Comparison of ENCODE assay signal across 8 mouse cellular contexts in genomic region chr6:6955764-6956561, GRCm38 (mm10). TPM values are rescaled to one million over a fixed set of nuclear protein-coding genes. Genes with fewer than 3 reads are reported as not detected.
DNase-seq lines count a peak whose midpoint lies in the region; ATAC-seq and TF ChIP-seq lines count a peak whose summit lies in the region.

Gene Sdhaf3 (plus strand): TSS chr6:6956004.

- WGBS in heart, embryonic 11.5 days (ENCODE audit: insufficient replicate concordance), result under 1% methylated on average over 52 of the region's 52 CpGs
- WGBS in kidney, embryonic 16.5 days, result under 1% methylated on average over 52 of the region's 52 CpGs
- under 1% methylated on average over 52 of the region's 52 CpGs for WGBS in liver, adult 2 months

- H3K9ac ChIP-seq in heart, embryonic 11.5 days (ENCODE audit: low read depth, low read length), result peak within 1 kb of the TSS; percentile 72
- H3K9ac ChIP-seq in kidney, embryonic 16.5 days (replicated peaks; ENCODE audit: low read length), result peak within 1 kb of the TSS; percentile 85
- H3K9ac ChIP-seq in liver, adult 2 months (ENCODE audit: low read depth, low read length), result peak within 1 kb of the TSS; percentile 77

- TF ChIP-seq POLR2A in brain, embryonic 14.5 days (IDR thresholded peaks at IDR 0.05; ENCODE audit: borderline replicate concordance, extremely low read depth, insufficient read depth, insufficient read length, poor library complexity, severe bottlenecking), result peak; percentile 53; the same call in 1 of the 2 replicates
- no peak for TF ChIP-seq POLR2A in liver, adult 2 months (IDR thresholded peaks at IDR 0.05; ENCODE audit: extremely low read depth, insufficient read depth, low read length)
- TF ChIP-seq POLR2A in myocyte (IDR thresholded peaks at IDR 0.05; ENCODE audit: insufficient read length, low read depth), result peak; percentile 81

- H3K36me3 ChIP-seq in C2C12 (ENCODE audit: control insufficient read depth, insufficient read depth) (no peaks in the 10 kb centered on the region), myocyte (ENCODE audit: control insufficient read depth, insufficient read depth) (no peaks in the 10 kb centered on the region)
- H3K36me3 ChIP-seq in erythroblast, embryonic 14.5 days (ENCODE audit: control insufficient read depth), result no peaks in the 10 kb centered on the region
- H3K36me3 ChIP-seq in heart, embryonic 11.5 days (ENCODE audit: control insufficient read depth, insufficient read depth, low read length), result no peaks in the 10 kb centered on the region
- no peaks in the 10 kb centered on the region for H3K36me3 ChIP-seq in kidney, embryonic 16.5 days (ENCODE audit: insufficient read depth, low read length)
- H3K36me3 ChIP-seq in liver, adult 2 months (ENCODE audit: control insufficient read depth, insufficient read depth, low read length), result no peaks in the 10 kb centered on the region
- no peaks in the 10 kb centered on the region for H3K36me3 ChIP-seq in splenic B cell, adult 2 months (ENCODE audit: control insufficient read depth, insufficient read depth, low read length, poor library complexity, severe bottlenecking)

- no peaks in the 10 kb centered on the region for H3K79me2 ChIP-seq in C2C12 (ENCODE audit: control insufficient read depth, insufficient read depth)
- no peaks in the 10 kb centered on the region; the same call in 1 of the 2 replicates for H3K79me2 ChIP-seq in liver, adult 2 months (ENCODE audit: control insufficient read depth, insufficient read depth, low read length)
- H3K79me2 ChIP-seq in myocyte (ENCODE audit: control insufficient read depth, insufficient read depth), result no peaks in the 10 kb centered on the region

- peak within 1 kb of the TSS; percentile 85 for H3ac ChIP-seq in C2C12 (ENCODE audit: control insufficient read depth, insufficient read length, low read depth)
- peak within 1 kb of the TSS; percentile 36 for H3ac ChIP-seq in myocyte (ENCODE audit: control insufficient read depth, insufficient read length)

- H3K27me3 ChIP-seq in C2C12 (ENCODE audit: control insufficient read depth, insufficient read depth, insufficient read length), result no peaks in the 10 kb centered on the region
- H3K27me3 ChIP-seq in erythroblast, embryonic 14.5 days (ENCODE audit: control insufficient read depth), result no peaks in the 10 kb centered on the region
- H3K27me3 ChIP-seq in heart, embryonic 11.5 days (ENCODE audit: control insufficient read depth, insufficient read depth, low read length), result no peaks in the 10 kb centered on the region
- H3K27me3 ChIP-seq in kidney, embryonic 16.5 days (ENCODE audit: insufficient read depth, low read length), result no peaks in the 10 kb centered on the region
- H3K27me3 ChIP-seq in liver, adult 2 months (ENCODE audit: control insufficient read depth, insufficient read depth, low read length), result no peaks in the 10 kb centered on the region
- H3K27me3 ChIP-seq in myocyte (ENCODE audit: control insufficient read depth, insufficient read depth, insufficient read length), result no peaks in the 10 kb centered on the region
- H3K27me3 ChIP-seq in splenic B cell, adult 2 months (ENCODE audit: control insufficient read depth, insufficient read depth, low read length, poor library complexity, severe bottlenecking), result no peaks in the 10 kb centered on the region

- no peaks in the 10 kb centered on the region for H3K79me3 ChIP-seq in C2C12 (ENCODE audit: low read depth)

- peak within 1 kb of the TSS; percentile 69 for H3K4me3 ChIP-seq in C2C12 (ENCODE audit: insufficient read depth, poor library complexity, severe bottlenecking)
- H3K4me3 ChIP-seq in erythroblast, embryonic 14.5 days (replicated peaks), result peak within 1 kb of the TSS; percentile 74
- peak within 1 kb of the TSS; percentile 64 for H3K4me3 ChIP-seq in heart, embryonic 11.5 days (ENCODE audit: low read depth, low read length)
- H3K4me3 ChIP-seq in kidney, embryonic 16.5 days (ENCODE audit: low read length), result peak within 1 kb of the TSS; percentile 82
- peak within 1 kb of the TSS; percentile 79 for H3K4me3 ChIP-seq in liver, adult 2 months (ENCODE audit: insufficient read depth, low read depth, low read length)
- peak within 1 kb of the TSS; percentile 86 for H3K4me3 ChIP-seq in myocyte

- peak within 1 kb of the TSS; percentile 70 for H3K4me2 ChIP-seq in heart, embryonic 11.5 days
- H3K4me2 ChIP-seq in kidney, embryonic 16.5 days (replicated peaks; ENCODE audit: low read depth, low read length), result peak within 1 kb of the TSS; percentile 82
- peak within 1 kb of the TSS; percentile 94 for H3K4me2 ChIP-seq in myocyte (ENCODE audit: low read depth)

- H3K4me1 ChIP-seq in erythroblast, embryonic 14.5 days (ENCODE audit: control insufficient read depth), result peaks cover 12% of the 10 kb centered on the region
- no peaks in the 10 kb centered on the region for H3K4me1 ChIP-seq in heart, embryonic 11.5 days (ENCODE audit: control insufficient read depth, insufficient read depth, low read length)
- peaks cover 6% of the 10 kb centered on the region for H3K4me1 ChIP-seq in kidney, embryonic 16.5 days (ENCODE audit: insufficient read depth, low read length)
- H3K4me1 ChIP-seq in liver, adult 2 months (ENCODE audit: control insufficient read depth, insufficient read depth, low read length), result no peaks in the 10 kb centered on the region

- peak within 1 kb of the TSS; percentile 58; the same call in 1 of the 2 replicates for H3K27ac ChIP-seq in heart, embryonic 11.5 days (ENCODE audit: low read depth, low read length)
- peak within 1 kb of the TSS; percentile 82 for H3K27ac ChIP-seq in kidney, embryonic 16.5 days (ENCODE audit: low read length)
- H3K27ac ChIP-seq in liver, adult 2 months (replicated peaks; ENCODE audit: insufficient read depth, low read depth, low read length), result peak within 1 kb of the TSS; percentile 47

- peak; percentile 99 for DNase-seq in brain, embryonic 14.5 days (ENCODE audit: low read depth)
- DNase-seq in liver, adult 2 months (ENCODE audit: extremely low read depth, low read depth, low spot score), result peak; percentile 86
- DNase-seq in splenic B cell, adult 2 months (ENCODE audit: low read depth, low spot score), result peak; percentile 97

- no peak for TF ChIP-seq CTCF in C2C12 (IDR thresholded peaks at IDR 0.05; ENCODE audit: control insufficient read depth, insufficient read depth, insufficient read length)
- TF ChIP-seq CTCF in brain, embryonic 14.5 days (IDR thresholded peaks at IDR 0.05; ENCODE audit: borderline replicate concordance, extremely low read depth, insufficient read depth, insufficient read length), result no peak
- TF ChIP-seq CTCF in liver, adult 2 months (IDR thresholded peaks at IDR 0.05; ENCODE audit: low read depth, low read length), result no peak; the same call in 1 of the 2 replicates

- peak; percentile 97 for ATAC-seq in heart, embryonic 11.5 days (replicated peaks; ENCODE audit: insufficient number of reproducible peaks, low FRiP score, low TSS enrichment)
- ATAC-seq in kidney, embryonic 16.5 days (ENCODE audit: low FRiP score, low TSS enrichment), result peak; percentile 100

- peaks cover 3% of the 10 kb centered on the region; the same call in 1 of the 2 replicates for H3K9me3 ChIP-seq in erythroblast, embryonic 14.5 days (ENCODE audit: control insufficient read depth, low read length)
- no peaks in the 10 kb centered on the region for H3K9me3 ChIP-seq in heart, embryonic 11.5 days (replicated peaks; ENCODE audit: control insufficient read depth, low read length)
- H3K9me3 ChIP-seq in kidney, embryonic 16.5 days (ENCODE audit: low read length), result no peaks in the 10 kb centered on the region

TF ChIP-seq in C2C12, 6 proteins besides CTCF, POLR2A, EP300 and RAD21:
- TF ChIP-seq FOSL1 (IDR thresholded peaks at IDR 0.05; ENCODE audit: insufficient read depth, low read length, poor library complexity, severe bottlenecking), result no peak
- TF ChIP-seq MYOD1 (IDR thresholded peaks at IDR 0.05; ENCODE audit: control insufficient read depth, insufficient read length, low read depth), result no peak
- no peak for TF ChIP-seq CEBPB (IDR thresholded peaks at IDR 0.05; ENCODE audit: low read depth)
- no peak for TF ChIP-seq MYOG (IDR thresholded peaks at IDR 0.05; ENCODE audit: control insufficient read depth, extremely low read depth, insufficient read length)
- no peak for TF ChIP-seq MAX (IDR thresholded peaks at IDR 0.05)
- no peak for TF ChIP-seq USF1 (IDR thresholded peaks at IDR 0.05; ENCODE audit: low read depth)

TF ChIP-seq in myocyte, 11 proteins besides CTCF, POLR2A, EP300 and RAD21:
- no peak for TF ChIP-seq E2F4 (IDR thresholded peaks at IDR 0.05; ENCODE audit: insufficient read depth)
- TF ChIP-seq TCF3 (IDR thresholded peaks at IDR 0.05; ENCODE audit: insufficient read length, low read depth), result no peak
- peak in 1 of 3 experiments; percentile 25 for TF ChIP-seq MYOG (IDR thresholded peaks at IDR 0.05; ENCODE audit: control insufficient read depth in 1 of 3, insufficient read depth in 1 of 3, insufficient read length in 2 of 3, low read depth in 2 of 3)
- peak in 1 of 3 experiments; percentile 21 for TF ChIP-seq MYOD1 (IDR thresholded peaks at IDR 0.05; ENCODE audit: control insufficient read depth in 1 of 3, insufficient read length in 2 of 3, low read depth in 2 of 3)
- no peak for TF ChIP-seq USF1 (IDR thresholded peaks at IDR 0.05; ENCODE audit: low read depth)
- TF ChIP-seq TCF12 (IDR thresholded peaks at IDR 0.05; ENCODE audit: insufficient read depth, poor library complexity, severe bottlenecking), result no peak
- peak; percentile 74 for TF ChIP-seq POLR2AphosphoS2 (IDR thresholded peaks at IDR 0.05; ENCODE audit: insufficient read length, low read depth)
- TF ChIP-seq SRF (IDR thresholded peaks at IDR 0.05; ENCODE audit: control insufficient read depth, insufficient read length, low read depth), result no peak

RNA-seq across cellular contexts. Expression of gene Sdhaf3, which starts in this region (rescaled TPM):
- 1.3 TPM for polyA plus RNA-seq in C2C12 (2012; fragmentation: generic; extraction: Trizol)
- polyA plus RNA-seq in brain, embryonic 14.5 days (2012; rRNA removed), result 2.9 and 3.4 TPM in 2 replicates
- 0.01 and 0.02 TPM in 2 replicates for polyA plus RNA-seq in erythroblast, embryonic 14.5 days (2012)
- polyA plus RNA-seq in heart, embryonic 11.5 days (2014; fragmentation: Nextera tagmentation; extraction: Ambion mirVana), result 5.7 and 5.8 TPM in 2 replicates
- 4.5 and 4.6 TPM in 2 replicates for polyA plus RNA-seq in kidney, embryonic 16.5 days (2015; fragmentation: Nextera tagmentation; extraction: Ambion mirVana)
- total RNA-seq in liver, adult 2 months (2014; rRNA removed), result 4.1 and 5.0 TPM in 2 replicates
- 0.66 and 0.78 TPM in 2 replicates for polyA plus RNA-seq in liver, adult 2 months (2012; rRNA removed)
- 1.9 TPM for polyA plus RNA-seq in myocyte (2012; fragmentation: generic; extraction: Trizol)

Comparison
In these comparisons a context has a peak if more than half of its experiments do, and no peak if none do; other contexts are left out.
1. Peak in every context shown above with its lines: DNase-seq, ATAC-seq, H3K4me3 ChIP-seq and H3K27ac ChIP-seq.